Comparison of ENCODE assay signal across 9 mouse cellular contexts in the genomic region with DNA sequence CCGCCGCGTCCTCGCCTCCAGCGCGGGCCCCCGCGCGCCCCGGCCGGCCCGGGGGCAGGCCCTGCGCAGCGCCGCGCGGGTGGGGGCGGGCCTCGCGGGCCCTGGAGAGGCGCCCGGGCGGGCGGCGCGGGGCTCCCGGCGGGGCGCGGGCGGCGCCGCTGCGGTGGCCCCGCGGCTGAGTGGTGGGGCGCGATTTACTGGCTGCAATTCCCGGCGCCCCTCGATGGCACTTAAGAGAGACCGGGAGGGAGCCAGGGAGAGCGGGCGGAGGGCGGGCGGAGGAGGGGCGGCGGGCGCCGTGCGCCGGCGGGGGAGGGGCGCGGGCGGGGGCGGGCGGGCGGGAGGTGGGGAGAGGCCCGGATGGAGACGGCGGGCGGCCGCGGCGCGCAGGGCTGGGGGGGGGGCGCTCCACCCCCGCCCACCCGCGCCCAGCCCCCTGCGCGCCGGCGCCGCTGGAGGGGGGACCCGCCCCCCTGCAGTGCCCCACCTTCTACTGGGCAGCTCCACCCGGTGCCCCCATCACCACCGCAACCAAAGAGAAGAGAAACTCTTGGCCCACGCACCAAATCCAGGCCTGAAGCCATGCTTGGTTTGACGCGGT. TPM values are rescaled to one million over a fixed set of nuclear protein-coding genes. Genes with fewer than 3 reads are reported as not detected.
DNase-seq lines count a peak whose midpoint lies in the region; ATAC-seq lines count a peak whose summit lies in the region.
"Had no signal": no experiment of that assay in that cellular context is flagged by ENCODE, and none has a peak within 500 bp of the region (broad histone marks: within the 10 kb centered on the region; RNA-seq: fewer than 3 reads in every experiment).

No protein-coding gene starts in this region.

- WGBS in heart, embryonic 10.5 days = 5% methylated on average over 60 of the region's 82 CpGs
- 1% methylated on average over 34 of the region's 82 CpGs for WGBS in limb, embryonic 13.5 days
- under 1% methylated on average over 32 of the region's 82 CpGs for WGBS in stomach, embryonic 15.5 days

- peaks cover 61% of the 10 kb centered on the region for H3K4me1 ChIP-seq in heart, embryonic 10.5 days
- peaks cover 75% of the 10 kb centered on the region for H3K4me1 ChIP-seq in limb, embryonic 13.5 days
- peaks cover 53% of the 10 kb centered on the region for H3K4me1 ChIP-seq in stomach, embryonic 15.5 days

- no peak for DNase-seq in heart, embryonic 10.5 days (ENCODE audit: low spot score)
- no peak for DNase-seq in heart, adult 18-20 months
- peak; percentile 30 for DNase-seq in thymus, postnatal 0 days (ENCODE audit: low spot score)
- DNase-seq in thymus, postnatal 10 days (ENCODE audit: low spot score in 2 of 2) = no peak
- DNase-seq in frontal cortex, postnatal 36 days (ENCODE audit: low spot score in 2 of 2) = no peak
- no peak for DNase-seq in gastrocnemius, postnatal 36 days

- no peaks in the 10 kb centered on the region for H3K9me3 ChIP-seq in heart, embryonic 10.5 days
- no peaks in the 10 kb centered on the region for H3K9me3 ChIP-seq in limb, embryonic 13.5 days
- no peaks in the 10 kb centered on the region for H3K9me3 ChIP-seq in stomach, embryonic 15.5 days

- H3K27me3 ChIP-seq in heart, embryonic 10.5 days (ENCODE audit: insufficient read depth, poor library complexity, severe bottlenecking) = peaks cover 91% of the 10 kb centered on the region
- H3K27me3 ChIP-seq in limb, embryonic 13.5 days = peaks cover 43% of the 10 kb centered on the region
- H3K27me3 ChIP-seq in stomach, embryonic 15.5 days (replicated peaks) = peaks cover 25% of the 10 kb centered on the region

- peak overlapping the region; percentile 70 for H3K9ac ChIP-seq in limb, embryonic 13.5 days
- peak overlapping the region; percentile 48; the same call in 1 of the 2 replicates for H3K9ac ChIP-seq in stomach, embryonic 15.5 days

- intact Hi-C loops in gastrocnemius, postnatal 36 days (cut with DNase I) = no loop called here

- ATAC-seq in limb, embryonic 13.5 days (ENCODE audit: low FRiP score, low read depth) = peak; percentile 39; the same call in 1 of the 2 replicates
- ATAC-seq in stomach, embryonic 15.5 days (ENCODE audit: insufficient read depth, low FRiP score, low read depth) = no peak

- H3K27ac ChIP-seq in heart, embryonic 10.5 days = peak overlapping the region; percentile 87
- H3K27ac ChIP-seq in limb, embryonic 13.5 days = peak overlapping the region; percentile 67; the same call in 1 of the 2 replicates
- peak overlapping the region; percentile 59; the same call in 1 of the 2 replicates for H3K27ac ChIP-seq in stomach, embryonic 15.5 days

- no peaks in the 10 kb centered on the region for H3K36me3 ChIP-seq in heart, embryonic 10.5 days
- H3K36me3 ChIP-seq in limb, embryonic 13.5 days = no peaks in the 10 kb centered on the region
- no peaks in the 10 kb centered on the region for H3K36me3 ChIP-seq in stomach, embryonic 15.5 days
- H3K36me3 ChIP-seq: G1E had no signal

- peak overlapping the region; percentile 65 for H3K4me3 ChIP-seq in heart, embryonic 10.5 days
- H3K4me3 ChIP-seq in limb, embryonic 13.5 days = peak overlapping the region; percentile 61
- peak overlapping the region; percentile 46 for H3K4me3 ChIP-seq in stomach, embryonic 15.5 days (replicated peaks)

- peak overlapping the region; percentile 83 for H3K4me2 ChIP-seq in limb, embryonic 13.5 days (replicated peaks)
- H3K4me2 ChIP-seq in stomach, embryonic 15.5 days = peak overlapping the region; percentile 90

RNA-seq across cellular contexts. Expression of gene Tcf20, which starts 24.0 kb away (rescaled TPM):
- 4.0 and 6.0 TPM in 2 replicates for polyA plus RNA-seq in heart, embryonic 10.5 days (2016; fragmentation: Nextera tagmentation; extraction: Ambion mirVana)
- 10 to 100 TPM; 48.2 to 56.6 TPM for total RNA-seq in heart, adult 18-20 months (2021)
- 9.9 and 13.1 TPM in 2 replicates for polyA plus RNA-seq in thymus, postnatal 0 days (2015; fragmentation: Nextera tagmentation; extraction: Ambion mirVana)
- polyA plus RNA-seq in limb, embryonic 13.5 days (2015; fragmentation: Nextera tagmentation; extraction: Ambion mirVana) = 13.9 and 14.3 TPM in 2 replicates
- 8.3 and 8.6 TPM in 2 replicates for polyA plus RNA-seq in stomach, embryonic 15.5 days (2015; fragmentation: Nextera tagmentation; extraction: Ambion mirVana)
- total RNA-seq in gastrocnemius, postnatal 36 days (2021) = 10 to 100 TPM; 24.8 to 27.8 TPM
